Mouse (Mus musculus) kidney, postnatal 10 days (tissue): ENCODE results near the gene Yipf3.

Experiments used
- DNase-seq: peaks from one replicate; pipeline ENCODE4 v3.0.0; 2021; ENCODE audit warnings: mixed read lengths

Yipf3 gene

GRCm38 (mm10) chr17:46285407-46285806 lies 37.5 kb downstream of the Yipf3 start:
- no peak for DNase-seq

- peak; percentile 92 for DNase-seq
Observed at GRCm38 (mm10) chr17:46287678-46288095, 39.8 kb downstream of the Yipf3 start.

- no peak for DNase-seq
Observed at GRCm38 (mm10) chr17:46296601-46297000, 48.7 kb downstream of the Yipf3 start.

GRCm38 (mm10) chr17:46297028-46297363 lies 49.1 kb downstream of the Yipf3 start:
- no peak for DNase-seq

- peak; percentile 33 for DNase-seq
Observed at GRCm38 (mm10) chr17:46297364-46298219, 49.7 kb downstream of the Yipf3 start, which contains the start of gene Dlk2. Gene Dlk2, plus strand, starts transcription at chr17:46297421.

- peak; percentile 92 for DNase-seq
Observed at GRCm38 (mm10) chr17:46298220-46298913, 50.5 kb downstream of the Yipf3 start.

- DNase-seq = no peak
Observed at GRCm38 (mm10) chr17:46301892-46302291, 54.0 kb downstream of the Yipf3 start.
